Mouse (Mus musculus) liver, postnatal 0 days (tissue): ENCODE results near the gene Cldn8. TPM values are rescaled to one million over a fixed set of nuclear protein-coding genes. Genes with fewer than 3 reads are reported as not detected.

Experiments used
- ATAC-seq: fragments of 200-750 bp; cut with Nextera tagmentation; 2 replicates; pipeline ENCODE4 v1.8.0; 2017; ENCODE audit warnings: mild to moderate bottlenecking, moderate library complexity
- DNase-seq: peaks from one replicate; pipeline ENCODE4 v3.0.0-alpha.2; 2016
- H3K27ac ChIP-seq: fragments of 300-500 bp; sonication (generic); 2 replicates; pipeline ENCODE4 v1.5.1; 2014; ENCODE audit warnings: antibody characterized with exemption, moderate library complexity, mild to moderate bottlenecking, low read depth
- H3K27me3 ChIP-seq: fragments of 300-500 bp; sonication (generic); 2 replicates; pipeline ENCODE4 v1.6.1; 2014; ENCODE audit warnings: low read length, control low read depth, mixed read lengths; ENCODE audit not compliant: insufficient read depth
- H3K36me3 ChIP-seq: fragments of 300-500 bp; sonication (generic); replicated peaks from 2 replicates; pipeline ENCODE4 v1.6.1; 2014; ENCODE audit warnings: mild to moderate bottlenecking, control low read depth, low read length, moderate library complexity, mixed read lengths; ENCODE audit not compliant: insufficient read depth
- H3K4me1 ChIP-seq: fragments of 300-500 bp; sonication (generic); 2 replicates; pipeline ENCODE4 v1.6.1; 2014; ENCODE audit warnings: antibody characterized with exemption, mild to moderate bottlenecking, control low read depth; ENCODE audit not compliant: insufficient read depth
- H3K4me2 ChIP-seq: fragments of 300-500 bp; sonication (generic); 2 replicates; pipeline ENCODE4 v1.6.1; 2014; ENCODE audit warnings: low read depth, mild to moderate bottlenecking, low read length, moderate library complexity, mixed read lengths
- H3K4me3 ChIP-seq: fragments of 300-500 bp; sonication (generic); 2 replicates; pipeline ENCODE4 v1.5.1; 2014; ENCODE audit warnings: low read depth, low read length
- H3K9ac ChIP-seq: fragments of 300-500 bp; sonication (generic); replicated peaks from 2 replicates; pipeline ENCODE4 v1.6.1; 2014; ENCODE audit warnings: mild to moderate bottlenecking, moderate library complexity
- H3K9me3 ChIP-seq: fragments of 300-500 bp; sonication (generic); 2 replicates; pipeline ENCODE4 v1.6.1; 2016; ENCODE audit warnings: mild to moderate bottlenecking, control low read depth, low read length, mixed read lengths
- CTCF ChIP-seq: sonication (generic); IDR thresholded peaks from 2 replicates; pipeline ENCODE4 v1.5.1; 2016; ENCODE audit warnings: antibody characterized with exemption, low read depth
- EP300 ChIP-seq: IDR thresholded peaks from 2 replicates; pipeline ENCODE4 v1.6.1; 2016; ENCODE audit warnings: antibody characterized with exemption, low read depth, mild to moderate bottlenecking
- WGBS: fragments of 180-500 bp; shearing (Covaris S2); extraction: QIAGEN DNeasy Blood & Tissue Kit; methylation state at CpG from one replicate; pipeline ENCODE4 v1.1.7; 2014; ENCODE audit not compliant: insufficient replicate concordance; 5-methylcytosine and 5-hydroxymethylcytosine counted together
- polyA plus RNA-seq: library from polyadenylated mRNA; unstranded; fragments of >200 nt; fragmentation: Nextera tagmentation; extraction: Ambion mirVana; gene quantifications from 2 replicates; pipeline ENCODE4 v1.2.1, GENCODE M21; 2015

Cldn8 gene
- polyA plus RNA-seq, 1 experiment from 2014 or later: 0.13 TPM

GRCm38 (mm10) chr16:88599504-88600237 lies 36.7 kb upstream of the Cldn8 start:
- no peaks in the 10 kb centered on the region for H3K36me3 ChIP-seq
- TF ChIP-seq CTCF (no peak), EP300 (no peak)
- H3K27ac ChIP-seq: no peak overlapping the region
- H3K4me1 ChIP-seq: no peaks in the 10 kb centered on the region
- H3K9ac ChIP-seq: no peak overlapping the region
- no peaks in the 10 kb centered on the region for H3K9me3 ChIP-seq
- WGBS: 31% methylated on average over 16 of the region's 16 CpGs
- H3K27me3 ChIP-seq: no peaks in the 10 kb centered on the region
- ATAC-seq (no peak), DNase-seq (no peak)
- no peak overlapping the region for H3K4me3 ChIP-seq
- H3K4me2 ChIP-seq: no peak overlapping the region

GRCm38 (mm10) chr16:88592758-88593157 lies 29.8 kb upstream of the Cldn8 start:
- H3K9ac ChIP-seq: no peak overlapping the region
- no peaks in the 10 kb centered on the region for H3K4me1 ChIP-seq
- DNase-seq (no peak), ATAC-seq (no peak)
- H3K9me3 ChIP-seq: no peaks in the 10 kb centered on the region
- H3K27me3 ChIP-seq: no peaks in the 10 kb centered on the region
- H3K27ac ChIP-seq: no peak overlapping the region
- no peaks in the 10 kb centered on the region for H3K36me3 ChIP-seq
- TF ChIP-seq CTCF (peak; percentile 49), EP300 (no peak)
- H3K4me3 ChIP-seq: no peak overlapping the region
- H3K4me2 ChIP-seq: no peak overlapping the region

GRCm38 (mm10) chr16:88583338-88583737 lies 20.4 kb upstream of the Cldn8 start:
- peak; percentile 60 for ATAC-seq
- Histone ChIP-seq H3K9me3 (no peaks in the 10 kb centered on the region), H3K4me1 (no peaks in the 10 kb centered on the region), H3K9ac (no peak overlapping the region), H3K27ac (no peak overlapping the region), H3K36me3 (no peaks in the 10 kb centered on the region), H3K4me3 (no peak overlapping the region), H3K4me2 (no peak overlapping the region), H3K27me3 (no peaks in the 10 kb centered on the region)
- DNase-seq: no peak
- 74% methylated on average over 9 of the region's 9 CpGs for WGBS
- TF ChIP-seq EP300: no peak
- TF ChIP-seq CTCF: no peak

GRCm38 (mm10) chr16:88575885-88576679 lies 13.1 kb upstream of the Cldn8 start:
- no peak overlapping the region for H3K4me2 ChIP-seq
- TF ChIP-seq EP300 (no peak), CTCF (no peak)
- DNase-seq: no peak
- no peak overlapping the region for H3K9ac ChIP-seq
- no peaks in the 10 kb centered on the region for H3K36me3 ChIP-seq
- 70% methylated on average over 4 of the region's 4 CpGs for WGBS
- no peak overlapping the region for H3K4me3 ChIP-seq
- no peaks in the 10 kb centered on the region for H3K4me1 ChIP-seq
- H3K27me3 ChIP-seq: no peaks in the 10 kb centered on the region
- H3K9me3 ChIP-seq: no peaks in the 10 kb centered on the region
- no peak overlapping the region for H3K27ac ChIP-seq
- no peak for ATAC-seq

- Histone ChIP-seq H3K4me1 (no peaks in the 10 kb centered on the region), H3K9ac (no peak overlapping the region), H3K36me3 (no peaks in the 10 kb centered on the region), H3K27me3 (no peaks in the 10 kb centered on the region), H3K4me3 (no peak overlapping the region), H3K27ac (no peak overlapping the region), H3K4me2 (no peak overlapping the region), H3K9me3 (no peaks in the 10 kb centered on the region)
- WGBS: 79% methylated on average over 5 of the region's 5 CpGs
- DNase-seq (no peak), ATAC-seq (no peak)
- TF ChIP-seq EP300: no peak
- no peak for TF ChIP-seq CTCF
Measured at GRCm38 (mm10) chr16:88572904-88573404, 10.0 kb upstream of the Cldn8 start.

- no peaks in the 10 kb centered on the region for H3K9me3 ChIP-seq
- ATAC-seq (no peak), DNase-seq (no peak)
- H3K4me2 ChIP-seq: no peak overlapping the region
- H3K9ac ChIP-seq: no peak overlapping the region
- H3K4me1 ChIP-seq: no peaks in the 10 kb centered on the region
- TF ChIP-seq EP300 (no peak), CTCF (no peak)
- no peaks in the 10 kb centered on the region for H3K27me3 ChIP-seq
- H3K4me3 ChIP-seq: no peak overlapping the region
- no peak overlapping the region for H3K27ac ChIP-seq
- no peaks in the 10 kb centered on the region for H3K36me3 ChIP-seq
Measured at GRCm38 (mm10) chr16:88570136-88570535, 7.2 kb upstream of the Cldn8 start.
